Mouse (Mus musculus) liver, postnatal 0 days (tissue): ENCODE results near the gene Rec8.

Experiments used
- CTCF ChIP-seq: sonication (generic); IDR thresholded peaks from 2 replicates; pipeline ENCODE4 v1.5.1; 2016; ENCODE audit warnings: antibody characterized with exemption, low read depth
- EP300 ChIP-seq: IDR thresholded peaks from 2 replicates; pipeline ENCODE4 v1.6.1; 2016; ENCODE audit warnings: antibody characterized with exemption, low read depth, mild to moderate bottlenecking

GRCm38 (mm10) chr14:55579511-55580496 lies 38.0 kb upstream of the Rec8 start:
- no peak for TF ChIP-seq CTCF
- TF ChIP-seq EP300, result no peak
